Mouse (Mus musculus) CD4-positive helper T cell, adult 2 months (primary cell): Measurements from ENCODE around the gene Lrrc75b.
"Not testable (repeated sequence)": the region's sequence is repeated elsewhere in the genome, so short reads cannot be mapped to it uniquely, and the experiment has no call there.

Experiments
- DNase-seq: peaks from one replicate; pipeline ENCODE4 v3.0.0-alpha.2; 2012; ENCODE audit warnings: low read depth, missing footprints, low spot score

Lrrc75b gene

DNA sequence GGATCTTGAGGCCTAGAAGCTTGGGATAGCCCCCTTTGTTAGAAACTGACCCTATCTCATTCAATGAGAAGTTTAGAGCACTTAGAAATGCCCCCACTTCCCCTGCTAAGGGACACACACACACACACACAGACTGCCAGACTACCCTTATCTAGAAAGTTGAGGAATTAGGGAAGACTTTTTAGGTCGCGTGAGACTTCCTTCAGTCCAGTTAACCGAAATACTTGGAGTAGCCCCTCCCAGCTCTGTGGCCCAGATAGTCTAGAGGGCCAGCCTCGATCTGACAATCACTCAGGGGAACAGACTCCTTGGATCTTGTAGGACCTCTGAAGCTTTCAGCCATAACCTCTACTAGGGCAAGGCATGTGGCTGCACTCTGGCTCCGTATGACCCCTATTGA is 7.9 kb upstream of the Lrrc75b start:
- no peak for DNase-seq

GRCm38 (mm10) chr10:75566765-75567164 is 6.6 kb upstream of the Lrrc75b start:
- DNase-seq: not testable (repeated sequence)

DNA sequence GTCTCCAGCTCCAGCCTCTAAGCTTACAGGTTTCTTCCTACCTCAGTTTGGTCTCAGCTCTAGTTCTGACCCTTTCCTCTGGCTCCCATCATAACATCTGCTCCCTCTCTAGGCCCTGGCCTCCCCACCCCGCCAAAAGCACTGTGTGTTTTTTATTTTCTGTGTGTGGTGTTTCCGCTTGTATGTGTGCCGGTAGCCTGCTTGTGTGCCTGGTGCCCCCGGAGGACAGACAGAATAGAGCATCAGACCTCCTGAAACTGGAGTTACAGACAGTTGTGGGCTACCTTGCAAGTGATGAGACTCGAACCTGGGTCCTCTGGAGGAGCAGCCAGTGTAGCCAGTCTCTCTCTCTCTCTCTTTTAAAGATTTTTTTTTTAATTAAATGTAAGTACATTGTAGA is 6.2 kb upstream of the Lrrc75b start:
- DNase-seq: peak; percentile 41

DNA sequence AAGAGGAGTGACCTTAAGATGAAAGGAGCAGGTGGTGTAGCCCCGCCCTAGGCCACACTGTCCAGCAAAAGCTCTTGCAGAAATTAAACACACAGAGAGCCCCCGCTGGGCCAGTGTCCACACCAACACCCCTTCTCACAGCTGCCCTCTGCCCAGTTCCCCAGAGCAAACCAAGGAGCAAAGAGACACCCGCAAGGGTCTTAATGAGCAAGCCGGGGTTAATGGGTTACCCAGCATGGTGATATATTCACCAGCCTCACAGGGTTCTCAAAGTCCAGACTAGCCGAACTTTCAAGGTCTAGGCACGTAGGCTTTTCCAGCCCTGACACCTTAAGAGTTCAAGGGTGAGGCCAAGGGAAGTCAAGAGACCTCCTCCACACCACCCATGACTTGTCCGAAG is 5.8 kb upstream of the Lrrc75b start:
- no peak for DNase-seq

DNA sequence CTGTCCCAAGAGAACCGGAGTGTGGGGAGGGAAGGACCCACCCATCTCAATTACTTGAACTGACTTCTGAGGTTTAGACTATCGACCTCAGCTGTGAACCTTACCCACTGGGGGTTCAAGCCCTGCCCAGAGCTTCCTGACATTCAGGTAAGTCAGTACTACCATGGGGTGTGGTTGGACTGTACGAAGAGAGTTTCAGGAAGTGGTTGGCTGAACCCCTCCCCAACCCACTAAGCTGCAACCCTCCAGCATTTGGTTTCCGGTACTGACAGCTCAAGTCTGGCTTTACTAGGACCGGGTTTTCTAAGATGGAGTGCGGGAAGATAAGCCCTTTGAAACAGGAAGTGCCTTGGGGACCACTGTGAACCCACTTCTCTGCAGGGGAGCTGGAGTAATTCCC is 5.3 kb upstream of the Lrrc75b start:
- peak; percentile 89 for DNase-seq

GRCm38 (mm10) chr10:75564687-75565265 is 4.6 kb upstream of the Lrrc75b start:
- DNase-seq: no peak

- no peak for DNase-seq
Measured at GRCm38 (mm10) chr10:75562596-75562995, 2.5 kb upstream of the Lrrc75b start.

DNA sequence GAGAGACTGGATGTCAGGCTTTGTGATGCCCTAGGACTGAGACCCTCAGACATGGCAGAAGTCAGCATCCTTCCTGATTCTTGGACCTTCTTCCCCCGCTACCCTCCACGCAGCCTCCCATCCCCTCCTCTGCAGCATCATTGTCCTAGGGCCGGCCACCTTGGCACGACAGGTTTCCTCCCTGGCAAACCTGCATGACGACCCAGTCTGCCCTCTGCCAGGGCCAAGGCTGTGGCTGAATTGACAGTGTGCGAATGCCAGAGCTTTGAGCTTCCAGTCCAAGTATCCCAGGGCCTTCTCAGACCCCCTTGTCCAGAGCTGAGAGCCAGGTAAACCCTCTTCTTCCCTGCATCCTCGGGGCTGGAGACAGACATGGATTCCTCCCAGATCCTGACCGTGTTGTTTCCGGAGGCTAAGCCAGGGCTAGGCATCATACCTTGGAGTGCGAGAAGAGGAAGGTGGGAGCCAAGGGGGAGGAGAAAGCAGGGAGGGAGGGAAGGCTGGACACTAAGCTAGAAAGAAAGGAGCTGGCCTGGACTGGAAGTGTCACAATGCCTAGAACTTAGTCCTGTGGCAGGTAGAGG is 1.0 kb upstream of the Lrrc75b start, which contains the start of gene Ggt1:
Gene Ggt1, plus strand, starts transcription at position 534 of the 584 bp plus-strand sequence.
- no peak for DNase-seq

- no peak for DNase-seq
Measured at GRCm38 (mm10) chr10:75560549-75560899, 394 bp upstream of the Lrrc75b start.

DNA sequence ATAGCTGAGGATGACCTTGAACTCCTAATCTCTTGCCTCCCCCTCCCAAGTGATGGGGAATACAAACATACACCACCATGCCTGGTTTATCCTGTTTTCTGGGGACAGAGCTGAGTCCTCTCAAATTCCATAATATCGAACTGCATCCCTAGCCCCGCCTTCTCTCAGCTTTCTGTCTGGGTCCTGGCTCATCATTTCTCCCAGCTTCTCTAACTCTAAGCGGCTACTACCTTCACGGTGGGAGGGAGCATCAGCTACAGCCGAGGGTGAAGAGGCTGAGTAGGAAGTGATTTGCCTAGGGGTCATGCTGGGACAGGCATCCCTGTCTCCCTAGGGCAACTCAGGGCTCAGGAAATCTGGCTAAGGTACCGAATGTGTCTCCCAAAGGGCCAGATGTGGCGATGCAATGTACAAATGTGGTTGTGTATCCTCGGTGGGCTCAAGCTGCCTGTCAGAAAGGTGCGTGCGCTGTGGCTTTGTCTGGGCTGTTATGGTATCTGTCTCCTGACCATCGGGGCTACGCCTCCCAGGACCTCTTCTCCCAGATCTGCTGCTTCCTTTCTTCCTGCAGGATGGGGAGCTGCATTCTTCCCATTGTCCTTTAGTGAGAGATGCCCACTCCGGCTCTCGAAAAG is 972 bp downstream of the Lrrc75b start:
- DNase-seq: no peak

- DNase-seq: no peak
Measured at GRCm38 (mm10) chr10:75558515-75558914, 1.6 kb downstream of the Lrrc75b start.

DNA sequence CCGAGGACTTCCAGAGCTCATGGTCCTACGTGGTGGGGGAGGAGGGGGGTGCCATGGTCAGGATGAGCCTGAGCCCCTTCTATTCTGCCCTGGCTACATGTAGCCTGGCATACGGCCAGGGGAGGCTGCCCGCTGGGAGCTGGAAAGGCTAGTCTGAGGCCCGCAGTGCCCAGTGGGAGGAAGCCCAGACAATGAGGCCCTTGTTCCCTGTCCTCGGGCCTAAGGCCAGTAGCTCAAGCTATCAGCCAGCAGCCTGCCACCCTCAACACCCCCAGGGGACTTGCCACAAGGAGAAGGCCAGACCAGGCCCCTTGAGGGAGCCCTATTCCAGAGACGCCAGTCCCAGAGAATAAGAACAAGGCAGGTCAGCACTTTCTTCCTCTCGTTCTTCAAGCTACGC is 4.1 kb downstream of the Lrrc75b start:
- DNase-seq: no peak

- no peak for DNase-seq
Measured at GRCm38 (mm10) chr10:75555557-75555956, 4.6 kb downstream of the Lrrc75b start.

DNA sequence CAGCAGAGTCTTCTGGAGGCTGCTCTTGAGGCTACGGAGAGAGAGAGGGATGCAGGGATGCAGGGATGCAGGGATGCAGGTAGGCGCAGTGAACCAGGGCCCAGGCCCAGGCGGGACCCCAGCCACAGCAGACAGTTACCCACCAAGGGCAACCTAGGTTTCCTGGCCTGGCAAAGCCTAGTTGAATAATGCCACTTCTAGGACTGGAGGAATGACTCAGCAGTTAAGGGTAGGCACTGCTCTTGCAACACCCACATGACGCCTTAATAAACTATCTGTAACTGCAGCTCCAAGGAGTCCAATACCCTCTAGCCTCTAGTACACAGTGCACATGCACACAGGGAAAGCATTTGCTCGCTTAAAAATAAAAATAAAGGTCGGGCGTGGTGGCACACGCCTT is 6.0 kb downstream of the Lrrc75b start:
- DNase-seq: no peak

- DNase-seq: no peak
Measured at GRCm38 (mm10) chr10:75552701-75553450, 7.3 kb downstream of the Lrrc75b start.

DNA sequence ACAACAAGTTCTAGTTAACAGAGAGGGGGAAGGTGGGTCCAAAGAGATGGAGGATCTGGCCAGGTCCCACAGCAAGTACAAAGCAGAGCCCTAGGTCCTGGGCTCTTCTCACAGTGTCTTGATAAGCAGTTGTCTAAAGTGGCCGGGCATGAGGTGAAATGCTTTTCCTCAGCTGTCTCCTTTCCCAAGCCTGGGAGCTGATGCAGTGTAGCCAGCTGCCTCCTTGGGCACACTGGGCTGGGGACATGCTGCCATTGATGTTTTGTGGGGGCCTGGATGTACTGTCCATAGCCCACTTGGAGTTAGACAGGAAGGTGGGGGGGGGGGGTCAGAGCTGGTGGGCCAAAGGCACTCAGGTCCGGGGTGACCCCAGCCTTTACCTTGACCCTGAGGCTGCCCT is 8.0 kb downstream of the Lrrc75b start:
- no peak for DNase-seq

DNA sequence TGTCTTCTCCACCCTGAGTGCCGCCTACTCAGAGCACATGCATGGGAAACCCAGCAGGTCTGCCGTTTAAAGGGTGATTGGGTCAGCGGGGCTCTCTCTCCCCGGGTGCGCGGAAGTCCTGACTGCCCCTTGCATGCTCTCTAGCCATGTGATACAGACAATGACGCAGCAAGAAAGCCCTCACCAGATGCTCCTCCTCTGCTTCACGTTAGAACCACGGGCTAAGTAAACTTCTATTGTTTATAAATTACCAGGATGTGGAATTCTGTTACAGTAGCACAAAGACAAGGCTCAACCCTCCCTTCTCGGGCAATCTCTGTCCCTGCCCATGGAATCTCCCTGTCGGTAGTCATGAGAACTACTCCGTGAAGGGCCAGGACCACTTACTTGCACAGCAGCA is 9.0 kb downstream of the Lrrc75b start:
- DNase-seq: no peak

DNA sequence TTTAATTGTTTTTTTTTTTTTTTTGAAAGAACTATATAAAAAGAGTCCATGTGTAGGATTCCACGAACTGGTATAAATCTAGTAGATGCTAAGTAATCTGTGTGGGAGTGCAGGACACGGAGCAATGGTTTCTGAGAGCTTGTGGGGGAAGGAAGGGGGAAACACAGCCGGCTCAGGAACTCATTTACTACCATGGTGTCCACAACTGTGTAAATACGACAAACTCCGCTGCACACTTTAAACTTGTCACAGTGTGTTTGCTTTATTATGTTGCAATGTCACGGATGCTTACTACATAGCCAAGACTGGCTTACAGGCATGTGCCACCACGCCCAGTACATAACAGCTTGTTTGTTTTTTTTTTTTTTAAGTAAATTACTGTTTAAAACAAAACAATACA is 10.2 kb downstream of the Lrrc75b start:
- no peak for DNase-seq

DNA sequence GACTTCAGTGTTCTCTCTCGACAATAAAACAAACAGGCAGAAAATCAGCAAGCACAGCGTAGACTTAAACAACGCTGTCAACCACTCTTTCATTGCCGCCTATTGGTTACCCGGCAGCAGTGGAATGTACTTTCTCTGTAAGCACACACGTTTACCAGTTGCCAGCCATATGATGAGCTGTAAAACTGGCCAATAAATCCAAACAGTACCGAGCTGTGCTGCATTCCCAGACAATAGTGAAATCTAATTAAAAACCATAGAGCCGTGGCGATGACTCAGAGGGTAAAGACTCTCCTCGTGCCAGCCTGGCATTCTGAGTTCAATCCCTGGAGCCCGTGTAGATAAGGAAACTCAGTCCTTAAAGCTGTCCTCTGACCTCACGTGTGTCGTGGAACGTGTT is 11.6 kb downstream of the Lrrc75b start:
- DNase-seq: no peak

DNA sequence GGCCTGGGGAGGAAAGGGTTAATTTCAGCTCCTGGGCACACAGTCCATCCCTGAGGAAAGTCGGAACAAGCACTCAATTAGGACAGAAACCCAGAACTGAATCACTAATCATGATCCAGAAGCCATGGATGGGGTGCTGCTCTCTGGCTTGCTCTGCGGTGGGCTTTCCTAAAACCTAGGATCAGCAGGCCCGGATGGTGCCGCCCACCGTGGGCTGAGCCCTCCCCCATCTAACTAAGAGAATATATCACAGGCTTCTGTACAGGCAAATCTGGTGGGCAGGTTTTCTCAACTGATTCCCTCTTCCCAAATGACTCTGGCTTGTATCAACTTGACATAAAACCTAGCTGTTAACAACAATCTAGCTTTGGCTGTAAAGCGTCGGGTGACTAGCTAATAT is 12.2 kb downstream of the Lrrc75b start:
- no peak for DNase-seq

- DNase-seq: peak; percentile 73
Measured at GRCm38 (mm10) chr10:75536123-75536522, 24.0 kb downstream of the Lrrc75b start.

DNA sequence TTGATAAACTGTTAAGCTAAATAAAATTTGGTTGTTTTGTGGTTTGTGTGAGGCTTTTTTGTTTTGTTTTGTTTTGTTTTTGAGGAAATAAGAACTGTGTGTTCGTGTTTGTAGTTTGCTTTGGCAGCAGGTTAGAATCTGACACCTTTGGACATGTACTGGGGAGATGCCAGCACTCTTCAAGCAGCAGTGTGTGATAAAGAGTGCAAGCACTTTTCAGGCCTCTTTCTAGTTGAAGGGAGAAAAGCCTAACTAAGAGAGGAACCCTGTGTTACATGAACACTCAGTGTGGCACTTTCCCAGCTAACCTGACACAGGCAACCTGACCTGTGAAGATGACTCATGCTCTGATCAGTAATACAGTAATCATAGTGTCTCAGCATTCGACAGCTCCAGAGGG is 24.7 kb downstream of the Lrrc75b start:
- no peak for DNase-seq

- no peak for DNase-seq
Measured at GRCm38 (mm10) chr10:75534934-75535333, 25.2 kb downstream of the Lrrc75b start.
